Mouse (Mus musculus): Measurements from ENCODE around the gene Golga2.

- TF ChIP-seq CTCF (IDR thresholded peaks at IDR 0.05; ENCODE audit: borderline replicate concordance, insufficient read depth, low read depth, low read length) (no peak), POLR2A (IDR thresholded peaks at IDR 0.05; ENCODE audit: borderline replicate concordance, insufficient read depth, low read length) (no peak)
Observed at GRCm38 (mm10) chr2:32306176-32306575, 19.0 kb downstream of the Golga2 start.
